Mouse (Mus musculus) intestine, postnatal 0 days (tissue): ENCODE results near the gene Fbxo47. TPM values are rescaled to one million over a fixed set of nuclear protein-coding genes. Genes with fewer than 3 reads are reported as not detected.

Experiments
- ATAC-seq: fragments of 200-750 bp; cut with Nextera tagmentation; 2 replicates; pipeline ENCODE4 v1.8.0; 2017; ENCODE audit warnings: mild to moderate bottlenecking, moderate TSS enrichment, moderate library complexity
- H3K27ac ChIP-seq: fragments of 300-500 bp; sonication (generic); 2 replicates; pipeline ENCODE4 v1.5.1; 2014; ENCODE audit warnings: mild to moderate bottlenecking, low read depth, low read length, moderate library complexity
- H3K27me3 ChIP-seq: fragments of 300-500 bp; sonication (generic); replicated peaks from 2 replicates; pipeline ENCODE4 v1.6.1; 2014; ENCODE audit warnings: low read length, mixed read lengths; ENCODE audit not compliant: control insufficient read depth, insufficient read depth
- H3K36me3 ChIP-seq: fragments of 300-500 bp; sonication (generic); 2 replicates; pipeline ENCODE4 v1.6.1; 2014; ENCODE audit warnings: mild to moderate bottlenecking, moderate library complexity; ENCODE audit not compliant: control insufficient read depth, insufficient read depth
- H3K4me1 ChIP-seq: fragments of 300-500 bp; sonication (generic); replicated peaks from 2 replicates; pipeline ENCODE4 v1.6.1; 2014; ENCODE audit warnings: antibody characterized with exemption, low read length, mixed read lengths; ENCODE audit not compliant: control insufficient read depth, insufficient read depth
- H3K4me2 ChIP-seq: fragments of 300-500 bp; sonication (generic); replicated peaks from 2 replicates; pipeline ENCODE4 v1.6.1; 2014; ENCODE audit warnings: low read depth, mild to moderate bottlenecking, moderate library complexity
- H3K4me3 ChIP-seq: fragments of 300-500 bp; sonication (generic); 2 replicates; pipeline ENCODE4 v1.5.1; 2014; ENCODE audit warnings: low read depth, low read length
- H3K9ac ChIP-seq: fragments of 300-500 bp; sonication (generic); 2 replicates; pipeline ENCODE4 v1.6.1; 2014; ENCODE audit warnings: mild to moderate bottlenecking, low read depth, low read length
- H3K9me3 ChIP-seq: fragments of 300-500 bp; sonication (generic); 2 replicates; pipeline ENCODE4 v1.6.1; 2016; ENCODE audit warnings: mixed run types; ENCODE audit not compliant: control insufficient read depth
- CTCF ChIP-seq: sonication (generic); IDR thresholded peaks from 2 replicates; pipeline ENCODE4 v1.5.1; 2016; ENCODE audit warnings: low read depth, mild to moderate bottlenecking, control low read depth, antibody characterized with exemption, moderate library complexity
- WGBS: fragments of 180-500 bp; shearing (Covaris S2); extraction: QIAGEN DNeasy Blood & Tissue Kit; methylation state at CpG from one replicate; pipeline ENCODE4 v1.1.7; 2014; 5-methylcytosine and 5-hydroxymethylcytosine counted together
- polyA plus RNA-seq: library from polyadenylated mRNA; unstranded; fragments of >200 nt; fragmentation: Nextera tagmentation; extraction: Ambion mirVana; gene quantifications from 2 replicates; pipeline ENCODE4 v1.2.1, GENCODE M21; 2015

Fbxo47 gene
- polyA plus RNA-seq, 1 experiment from 2014 or later = 0.83 TPM

DNA sequence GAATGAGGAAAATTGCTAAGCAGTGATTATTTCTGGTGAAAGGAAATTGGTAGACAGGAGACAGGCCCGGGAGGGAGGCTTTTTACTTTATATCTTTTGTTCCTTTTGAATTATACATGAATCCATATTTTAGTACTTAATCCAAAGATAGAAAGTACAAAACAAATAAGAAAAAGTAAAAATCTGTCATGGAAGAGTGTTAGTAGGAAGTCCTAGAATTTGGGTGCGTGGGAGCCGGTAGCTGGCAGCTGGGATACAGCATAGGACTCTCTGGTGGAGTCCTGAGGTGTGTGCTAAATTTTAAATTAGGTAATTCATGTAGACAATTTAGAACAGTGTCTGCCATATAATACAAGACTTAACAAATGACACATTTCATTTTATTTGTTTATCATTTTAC lies 16.4 kb downstream of the Fbxo47 start:
- Histone ChIP-seq H3K9me3 (no peaks in the 10 kb centered on the region), H3K27me3 (no peaks in the 10 kb centered on the region), H3K27ac (no peak overlapping the region), H3K4me2 (no peak overlapping the region), H3K9ac (no peak overlapping the region), H3K4me1 (no peaks in the 10 kb centered on the region), H3K36me3 (no peaks in the 10 kb centered on the region), H3K4me3 (no peak overlapping the region)
- WGBS = 97% methylated on average over 3 of the region's 3 CpGs
- no peak for ATAC-seq
- TF ChIP-seq CTCF = no peak

GRCm38 (mm10) chr11:97866091-97866888 lies 17.7 kb downstream of the Fbxo47 start:
- ATAC-seq = no peak
- no peak for TF ChIP-seq CTCF
- no peak overlapping the region for H3K9ac ChIP-seq
- no peak overlapping the region for H3K27ac ChIP-seq
- no peaks in the 10 kb centered on the region for H3K9me3 ChIP-seq
- WGBS = 60% methylated on average over 3 of the region's 3 CpGs
- H3K4me1 ChIP-seq = no peaks in the 10 kb centered on the region
- H3K36me3 ChIP-seq = no peaks in the 10 kb centered on the region
- H3K4me3 ChIP-seq = no peak overlapping the region
- H3K27me3 ChIP-seq = no peaks in the 10 kb centered on the region
- no peak overlapping the region for H3K4me2 ChIP-seq

GRCm38 (mm10) chr11:97865421-97865820 lies 18.5 kb downstream of the Fbxo47 start:
- H3K4me3 ChIP-seq = no peak overlapping the region
- no peak overlapping the region for H3K9ac ChIP-seq
- no peak overlapping the region for H3K27ac ChIP-seq
- 92% methylated on average over 5 of the region's 5 CpGs for WGBS
- no peak for ATAC-seq
- H3K36me3 ChIP-seq = no peaks in the 10 kb centered on the region
- TF ChIP-seq CTCF = no peak
- H3K4me1 ChIP-seq = no peaks in the 10 kb centered on the region
- no peaks in the 10 kb centered on the region for H3K9me3 ChIP-seq
- H3K27me3 ChIP-seq = no peaks in the 10 kb centered on the region
- H3K4me2 ChIP-seq = no peak overlapping the region

GRCm38 (mm10) chr11:97862148-97862547 lies 21.8 kb downstream of the Fbxo47 start:
- Histone ChIP-seq H3K4me2 (no peak overlapping the region), H3K9me3 (no peaks in the 10 kb centered on the region), H3K4me1 (no peaks in the 10 kb centered on the region), H3K36me3 (no peaks in the 10 kb centered on the region), H3K27ac (no peak overlapping the region), H3K27me3 (no peaks in the 10 kb centered on the region), H3K4me3 (no peak overlapping the region), H3K9ac (no peak overlapping the region)
- ATAC-seq = no peak
- TF ChIP-seq CTCF = no peak
- 42% methylated on average over 2 of the region's 2 CpGs for WGBS

GRCm38 (mm10) chr11:97855473-97855872 lies 28.5 kb downstream of the Fbxo47 start:
- no peaks in the 10 kb centered on the region for H3K9me3 ChIP-seq
- WGBS = 49% methylated on average over 2 of the region's 2 CpGs
- no peak overlapping the region for H3K9ac ChIP-seq
- no peak overlapping the region for H3K4me2 ChIP-seq
- H3K36me3 ChIP-seq = no peaks in the 10 kb centered on the region
- H3K27ac ChIP-seq = no peak overlapping the region
- H3K4me3 ChIP-seq = no peak overlapping the region
- H3K27me3 ChIP-seq = no peaks in the 10 kb centered on the region
- no peaks in the 10 kb centered on the region for H3K4me1 ChIP-seq
- ATAC-seq = peak; percentile 53
- no peak for TF ChIP-seq CTCF

GRCm38 (mm10) chr11:97851601-97852000 lies 32.4 kb downstream of the Fbxo47 start:
- H3K9me3 ChIP-seq = no peaks in the 10 kb centered on the region
- H3K4me1 ChIP-seq = no peaks in the 10 kb centered on the region
- no peak overlapping the region for H3K9ac ChIP-seq
- no peaks in the 10 kb centered on the region for H3K27me3 ChIP-seq
- no peaks in the 10 kb centered on the region for H3K36me3 ChIP-seq
- WGBS = 94% methylated on average over 2 of the region's 2 CpGs
- no peak for TF ChIP-seq CTCF
- H3K27ac ChIP-seq = no peak overlapping the region
- no peak for ATAC-seq
- H3K4me2 ChIP-seq = no peak overlapping the region
- H3K4me3 ChIP-seq = no peak overlapping the region
